Mouse (Mus musculus) MEL (cell line): Measurements from ENCODE around the gene Slc16a10. TPM values are rescaled to one million over a fixed set of nuclear protein-coding genes. Genes with fewer than 3 reads are reported as not detected.
"Not testable (repeated sequence)": the region's sequence is repeated elsewhere in the genome, so short reads cannot be mapped to it uniquely, and the experiment has no call there.

Experiments used
- DNase-seq: peaks from one replicate; pipeline ENCODE4 v3.0.0; 2011; ENCODE audit warnings: low read depth, low spot score
- H3K27ac ChIP-seq: 2 replicates; pipeline ENCODE4 v1.5.1; 2012; ENCODE audit warnings: low read depth, mild to moderate bottlenecking, control low read depth, low read length, moderate library complexity; ENCODE audit not compliant: control insufficient read depth
- H3K27me3 ChIP-seq, 2 experiments: fragments of 150-350 bp in 1 of 2; sonication (generic) in 1 of 2; 2 replicates each; pipeline ENCODE4 v1.6.1; 2012; ENCODE audit warnings: low read length in 2 of 2, mild to moderate bottlenecking in 2 of 2, improper control_type of control experiment in 1 of 2, moderate library complexity in 1 of 2; ENCODE audit not compliant: insufficient read depth in 2 of 2, control insufficient read depth in 1 of 2
- H3K36me3 ChIP-seq, 2 experiments: 2 replicates each; pipeline ENCODE4 v1.6.1; 2012 to 2014; ENCODE audit warnings: low read length in 2 of 2, improper control_type of control experiment in 1 of 2, inconsistent platforms in 1 of 2, mild to moderate bottlenecking in 1 of 2; ENCODE audit not compliant: insufficient read depth in 2 of 2, control insufficient read depth in 1 of 2
- H3K4me1 ChIP-seq, 2 experiments: fragments of 150-350 bp in 1 of 2; sonication (generic) in 1 of 2; 2 replicates each; pipeline ENCODE4 v1.6.1; 2012; ENCODE audit warnings: low read length in 2 of 2, improper control_type of control experiment in 1 of 2, mild to moderate bottlenecking in 1 of 2; ENCODE audit not compliant: insufficient read depth in 2 of 2, control insufficient read depth in 1 of 2
- H3K4me3 ChIP-seq, 2 experiments: fragments of 150-350 bp in 1 of 2; sonication (generic) in 1 of 2; 2 replicates each; pipeline ENCODE4 v1.5.1; 2012; ENCODE audit warnings: low read depth in 2 of 2, low read length in 2 of 2, mild to moderate bottlenecking in 2 of 2, moderate library complexity in 2 of 2, control low read depth in 1 of 2, improper control_type of control experiment in 1 of 2; ENCODE audit not compliant: control insufficient read depth in 1 of 2, insufficient read depth in 1 of 2
- H3K79me2 ChIP-seq: 2 replicates; pipeline ENCODE4 v1.6.1; 2012; ENCODE audit warnings: mild to moderate bottlenecking, low read length, moderate library complexity; ENCODE audit not compliant: control insufficient read depth, poor library complexity, insufficient read depth
- H3K9ac ChIP-seq: 2 replicates; pipeline ENCODE4 v1.6.1; 2012; ENCODE audit warnings: low read depth, mild to moderate bottlenecking, control low read depth, low read length, moderate library complexity; ENCODE audit not compliant: control insufficient read depth, poor library complexity, severe bottlenecking
- H3K9me3 ChIP-seq: fragments of 150-350 bp; sonication (generic); replicated peaks from 2 replicates; pipeline ENCODE4 v1.6.1; 2012; ENCODE audit warnings: mild to moderate bottlenecking, low read length, improper control_type of control experiment, moderate library complexity; ENCODE audit not compliant: insufficient read depth
- CHD1 ChIP-seq: IDR thresholded peaks from 2 replicates; pipeline ENCODE4 v1.6.1; 2012; ENCODE audit warnings: low read depth, mild to moderate bottlenecking, inconsistent platforms, low read length, improper control_type of control experiment
- ELF1 ChIP-seq: IDR thresholded peaks from 2 replicates; pipeline ENCODE4 v1.6.1; 2014; ENCODE audit warnings: low read depth, mild to moderate bottlenecking, inconsistent platforms, low read length, improper control_type of control experiment, moderate library complexity
- GATA1 ChIP-seq: IDR thresholded peaks from 2 replicates; pipeline ENCODE4 v1.6.1; 2011; ENCODE audit warnings: low read depth, low read length, improper control_type of control experiment
- HCFC1 ChIP-seq: IDR thresholded peaks from 2 replicates; pipeline ENCODE4 v1.6.1; 2012; ENCODE audit warnings: low read depth, mild to moderate bottlenecking, inconsistent platforms, low read length, improper control_type of control experiment, moderate library complexity
- JUND ChIP-seq: IDR thresholded peaks from 2 replicates; pipeline ENCODE4 v1.6.1; 2011; ENCODE audit warnings: low read depth, mild to moderate bottlenecking, improper control_type of control experiment, low read length
- KAT2A ChIP-seq: conservative IDR thresholded peaks from 2 replicates; pipeline ENCODE4 v1.6.1; 2012; ENCODE audit warnings: low read depth, low read length, improper control_type of control experiment, inconsistent platforms
- MAFK ChIP-seq: IDR thresholded peaks from 2 replicates; pipeline ENCODE4 v1.6.1; 2011; ENCODE audit warnings: low read depth, mild to moderate bottlenecking, low read length, improper control_type of control experiment, borderline replicate concordance
- MAX ChIP-seq: IDR thresholded peaks from 2 replicates; pipeline ENCODE4 v1.6.1; 2011; ENCODE audit warnings: low read length, improper control_type of control experiment
- MAZ ChIP-seq: IDR thresholded peaks from 2 replicates; pipeline ENCODE4 v1.6.1; 2012; ENCODE audit warnings: low read depth, mild to moderate bottlenecking, inconsistent platforms, low read length, improper control_type of control experiment
- MEF2A ChIP-seq: IDR thresholded peaks from 2 replicates; pipeline ENCODE4 v1.6.1; 2014; ENCODE audit warnings: low read depth, mild to moderate bottlenecking, inconsistent platforms, low read length, improper control_type of control experiment; ENCODE audit not compliant: poor library complexity, insufficient replicate concordance, severe bottlenecking; ENCODE audit errors: extremely low read depth
- MYB ChIP-seq: IDR thresholded peaks from 2 replicates; pipeline ENCODE4 v1.6.1; 2011; ENCODE audit warnings: mild to moderate bottlenecking, low read depth, low read length, improper control_type of control experiment
- POLR2A ChIP-seq, 2 experiments: IDR thresholded peaks; 2 replicates each; pipeline ENCODE4 v1.6.1; 2011 to 2012; ENCODE audit warnings: low read length in 2 of 2, mild to moderate bottlenecking in 2 of 2, control low read depth in 1 of 2, improper control_type of control experiment in 1 of 2, low read depth in 1 of 2, moderate library complexity in 1 of 2; ENCODE audit not compliant: control insufficient read depth in 1 of 2, insufficient read depth in 1 of 2, poor library complexity in 1 of 2
- POLR2AphosphoS5 ChIP-seq: IDR thresholded peaks from 2 replicates; pipeline ENCODE4 v1.6.1; 2012; ENCODE audit warnings: low read depth, borderline replicate concordance, mild to moderate bottlenecking, inconsistent platforms, low read length, moderate library complexity, mixed read lengths
- RAD21 ChIP-seq: IDR thresholded peaks from 2 replicates; pipeline ENCODE4 v1.6.1; 2011; ENCODE audit warnings: mild to moderate bottlenecking, low read depth, low read length, improper control_type of control experiment
- RCOR1 ChIP-seq: IDR thresholded peaks from 2 replicates; pipeline ENCODE4 v1.6.1; 2012; ENCODE audit warnings: low read depth, mild to moderate bottlenecking, inconsistent platforms, low read length, improper control_type of control experiment
- UBTF ChIP-seq: IDR thresholded peaks from 2 replicates; pipeline ENCODE4 v1.6.1; 2012; ENCODE audit warnings: low read depth, mild to moderate bottlenecking, inconsistent platforms, low read length, improper control_type of control experiment, moderate library complexity, borderline replicate concordance; ENCODE audit not compliant: insufficient read depth
- USF1 ChIP-seq: IDR thresholded peaks from 2 replicates; pipeline ENCODE4 v1.6.1; 2014; ENCODE audit warnings: low read depth, mild to moderate bottlenecking, inconsistent platforms, low read length, improper control_type of control experiment, moderate library complexity
- ZC3H11A ChIP-seq: IDR thresholded peaks from 2 replicates; pipeline ENCODE4 v1.6.1; 2012; ENCODE audit warnings: low read depth, mild to moderate bottlenecking, inconsistent platforms, low read length, improper control_type of control experiment
- ZNF384 ChIP-seq: IDR thresholded peaks from 2 replicates; pipeline ENCODE4 v1.6.1; 2012; ENCODE audit warnings: low read depth, mild to moderate bottlenecking, inconsistent platforms, low read length, improper control_type of control experiment
- polyA plus RNA-seq, 2 experiments: library from polyadenylated mRNA; stranded (reverse) in 1 of 2; unstranded in 1 of 2; fragments of >175 nt in 1 of 2; fragments of >200 nt in 1 of 2; gene quantifications; 2 replicates each; pipeline versions ENCODE4 v1.2.1 to v1.2.4; 2012; ENCODE audit warnings: low replicate concordance in 2 of 2, low read depth in 1 of 2; ENCODE audit not compliant: insufficient read length in 2 of 2, insufficient read depth in 1 of 2, missing spikeins in 1 of 2
- total RNA-seq: library from RNA; depleted of rRNA; stranded (reverse); fragments of 300-350 nt; gene quantifications from 2 replicates; pipeline ENCODE4 v1.2.3, GENCODE M21; 2012

Gene Slc16a10
- total and polyA plus RNA-seq, 3 experiments = 13.2 to 17.9 TPM; not detected in 1

DNA sequence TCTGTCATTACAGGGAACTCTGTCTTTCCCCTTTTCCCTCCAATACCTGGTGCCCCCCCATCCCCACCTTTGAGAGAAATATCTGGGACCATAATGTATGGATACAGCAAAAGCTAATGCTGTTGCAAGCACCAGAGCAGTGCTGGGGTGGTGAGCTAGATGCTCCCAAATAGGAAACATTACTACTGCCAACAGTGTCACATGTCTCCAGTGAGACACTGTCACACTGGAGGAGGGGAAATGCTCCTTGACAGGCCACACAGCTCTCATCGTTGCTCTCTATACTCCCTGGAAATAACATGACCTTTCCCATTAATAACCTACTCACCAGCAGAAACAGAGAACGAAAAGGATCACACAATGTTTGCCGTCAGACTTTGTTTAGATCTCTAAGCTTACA lies 122.6 kb downstream of the Slc16a10 start (continued):
- TF ChIP-seq MAZ = no peak
- TF ChIP-seq UBTF = no peak
- no peak for TF ChIP-seq RAD21

DNA sequence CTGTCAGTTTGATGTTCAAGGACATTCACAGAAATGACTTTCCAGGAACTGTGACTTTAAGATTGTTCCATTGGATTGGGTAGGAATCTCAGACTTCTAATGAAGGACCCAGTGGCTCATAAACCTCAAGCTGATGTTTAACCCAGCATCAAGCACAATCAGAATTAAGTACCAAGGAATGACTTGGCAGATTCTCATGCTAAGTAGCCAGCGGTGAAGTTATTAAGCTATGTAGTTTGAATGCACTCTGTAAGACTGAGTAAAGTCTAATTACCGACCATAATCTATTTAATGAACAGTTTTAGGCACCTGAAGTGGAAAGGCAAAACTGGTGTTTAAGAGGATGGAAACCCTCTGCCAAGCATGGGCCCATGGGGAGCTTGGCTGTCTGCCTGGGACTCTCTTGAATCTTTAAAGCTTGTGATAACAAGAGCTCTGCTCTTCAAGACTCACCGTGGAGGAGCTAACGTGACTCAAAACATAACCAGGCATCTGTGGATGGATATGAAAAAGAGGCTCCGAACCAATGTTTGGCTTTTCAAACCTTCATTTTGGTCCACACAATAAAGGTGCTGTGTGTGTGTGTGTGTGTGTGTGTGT lies 123.7 kb downstream of the Slc16a10 start:
- Histone ChIP-seq H3K36me3 (no peaks in the 10 kb centered on the region), H3K4me3 (no peak overlapping the region), H3K9me3 (no peaks in the 10 kb centered on the region), H3K79me2 (no peaks in the 10 kb centered on the region), H3K27me3 (peaks cover 0 to 2% of the 10 kb centered on the region in 2 experiments; a peak in 2 of 4 replicates), H3K9ac (no peak overlapping the region), H3K4me1 (no peaks in the 10 kb centered on the region), H3K27ac (no peak overlapping the region)
- peak; percentile 11 for DNase-seq
- no peak for TF ChIP-seq MYB
- TF ChIP-seq MAFK = no peak
- TF ChIP-seq RAD21 = no peak
- no peak for TF ChIP-seq GATA1
- TF ChIP-seq KAT2A = no peak
- TF ChIP-seq POLR2A (IDR thresholded peaks at IDR 0.05; ENCODE audit: control insufficient read depth in 1 of 2, insufficient read depth in 1 of 2, low read depth in 1 of 2, low read length in 2 of 2, poor library complexity in 1 of 2) = no peak
- no peak for TF ChIP-seq MEF2A
- no peak for TF ChIP-seq MAX
- TF ChIP-seq ZC3H11A = no peak
- no peak for TF ChIP-seq HCFC1

DNA sequence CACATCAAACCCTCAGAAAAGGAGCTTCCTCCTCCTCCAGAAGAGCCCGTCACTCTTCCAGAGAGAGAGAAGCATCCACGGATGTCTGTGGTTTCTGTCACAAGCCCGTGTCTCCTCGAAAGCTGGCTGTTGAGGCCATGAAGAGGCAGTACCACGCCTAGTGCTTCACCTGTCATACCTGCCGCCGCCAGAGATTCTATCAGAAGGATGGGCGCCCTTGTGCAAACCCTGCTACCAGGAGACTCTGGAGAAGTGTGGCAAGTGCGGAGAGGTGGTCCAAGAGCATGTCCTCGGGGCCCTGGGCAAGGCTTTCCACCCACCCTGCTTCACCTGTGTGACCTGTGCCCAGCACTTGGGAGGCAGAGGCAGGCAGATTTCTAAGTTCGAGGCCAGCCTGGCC lies 132.5 kb downstream of the Slc16a10 start:
- Histone ChIP-seq H3K36me3 (no peaks in the 10 kb centered on the region), H3K9ac (no peak overlapping the region), H3K9me3 (no peaks in the 10 kb centered on the region), H3K79me2 (no peaks in the 10 kb centered on the region), H3K4me1 (no peaks in the 10 kb centered on the region), H3K27ac (no peak overlapping the region), H3K4me3 (no peak overlapping the region), H3K27me3 (no peaks in the 10 kb centered on the region)
- DNase-seq = no peak
- TF ChIP-seq USF1 (no peak), POLR2AphosphoS5 (no peak), GATA1 (no peak), MEF2A (no peak), ELF1 (no peak), MYB (no peak), RCOR1 (no peak), UBTF (no peak), MAFK (no peak), CHD1 (no peak), JUND (no peak), HCFC1 (no peak), ZNF384 (no peak)

DNA sequence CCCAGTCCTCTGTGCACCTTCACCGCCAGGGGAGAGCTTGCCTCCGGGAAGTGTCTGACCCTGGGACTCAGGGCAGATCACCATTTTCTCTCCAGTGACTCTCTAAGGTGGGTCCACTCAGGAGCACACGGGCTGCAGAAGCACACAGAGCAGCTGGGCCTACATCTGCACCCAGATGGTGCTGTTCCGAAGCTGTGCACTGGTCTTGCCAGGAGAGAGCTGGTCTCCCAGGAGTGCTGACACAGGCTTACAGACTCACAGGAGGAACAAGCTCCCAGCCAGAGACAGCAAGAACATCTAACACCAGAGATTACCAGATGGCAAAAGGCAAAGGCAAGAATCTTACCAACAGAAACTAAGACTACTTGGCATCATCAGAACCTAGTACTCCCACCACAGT lies 133.2 kb downstream of the Slc16a10 start:
- not testable (repeated sequence) for H3K36me3 ChIP-seq

More for the DNA sequence above, 133.2 kb downstream of the Slc16a10 start:
- not testable (repeated sequence) for H3K27me3 ChIP-seq, DNase-seq, H3K79me2 ChIP-seq, H3K4me3 ChIP-seq, H3K4me1 ChIP-seq, H3K9ac ChIP-seq, H3K9me3 ChIP-seq, H3K27ac ChIP-seq
